Mouse (Mus musculus) splenic B cell, adult 2 months (primary cell): ENCODE measurements around the gene Spata2.

Source experiments
- DNase-seq: peaks from one replicate; pipeline ENCODE4 v3.0.0-alpha.2; 2011; ENCODE audit warnings: low read depth, low spot score
- H3K27me3 ChIP-seq: 2 replicates; pipeline ENCODE4 v1.6.1; 2012; ENCODE audit warnings: mild to moderate bottlenecking, low read length, moderate library complexity, mixed read lengths; ENCODE audit not compliant: control insufficient read depth, poor library complexity, insufficient read depth, severe bottlenecking
- H3K36me3 ChIP-seq: 2 replicates; pipeline ENCODE4 v1.6.1; 2012; ENCODE audit warnings: mild to moderate bottlenecking, low read length, moderate library complexity, mixed read lengths; ENCODE audit not compliant: control insufficient read depth, poor library complexity, insufficient read depth, severe bottlenecking

Gene Spata2

DNA sequence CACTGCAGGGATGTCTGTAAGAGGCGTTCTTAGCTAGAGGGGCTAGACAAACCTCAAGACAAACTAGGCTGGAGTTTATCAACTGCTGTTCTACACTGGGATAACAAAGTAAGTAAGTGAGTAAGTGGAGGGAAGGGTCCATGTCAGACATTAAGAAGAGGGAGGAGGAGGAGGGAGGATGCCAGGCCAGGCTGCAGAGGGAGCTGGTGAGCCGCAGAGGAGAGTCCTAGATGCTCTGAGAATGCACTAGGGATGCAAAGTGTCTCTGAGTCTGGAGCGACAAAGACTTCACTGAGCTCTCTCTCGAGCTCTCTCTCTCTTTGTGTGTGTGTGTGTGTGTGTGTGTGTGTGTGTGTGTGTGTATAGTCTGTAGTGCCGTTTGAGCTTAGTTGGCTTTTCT is 35.6 kb upstream of the Spata2 start:
- DNase-seq: peak; percentile 55
- H3K36me3 ChIP-seq: no peaks in the 10 kb centered on the region
- no peaks in the 10 kb centered on the region for H3K27me3 ChIP-seq

DNA sequence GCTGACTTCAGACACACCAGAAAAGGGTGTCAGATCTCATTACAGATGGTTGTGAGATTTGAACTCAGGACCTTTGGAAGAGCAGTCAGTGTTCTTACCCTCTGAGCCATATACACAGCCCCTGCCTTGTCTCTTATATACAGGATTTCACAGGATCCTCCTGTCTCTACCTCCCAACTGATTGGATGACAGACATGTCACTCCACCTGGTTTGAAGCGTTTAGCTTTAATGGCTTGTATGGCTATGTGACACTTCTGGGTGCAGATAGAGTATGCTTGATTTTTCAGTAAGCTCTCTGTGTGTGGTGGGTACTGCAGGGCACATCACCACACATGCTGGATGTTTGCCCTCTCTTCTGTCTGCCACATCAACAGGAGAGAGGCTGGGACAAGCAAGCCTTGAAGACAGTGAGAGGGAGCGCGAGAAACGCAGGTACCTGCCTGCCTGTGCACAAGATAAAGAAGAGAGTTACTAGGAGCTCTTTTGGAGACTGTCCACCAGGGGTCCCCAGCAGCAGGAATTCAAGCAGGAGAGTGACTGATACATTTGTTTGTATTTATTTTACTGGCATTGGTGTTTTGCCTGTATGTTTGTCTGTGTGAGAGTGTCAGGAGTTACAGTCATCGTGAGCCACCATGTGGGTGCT is 27.0 kb upstream of the Spata2 start:
- DNase-seq: peak; percentile 48
- Histone ChIP-seq H3K27me3 (no peaks in the 10 kb centered on the region), H3K36me3 (peaks cover 6% of the 10 kb centered on the region)

DNA sequence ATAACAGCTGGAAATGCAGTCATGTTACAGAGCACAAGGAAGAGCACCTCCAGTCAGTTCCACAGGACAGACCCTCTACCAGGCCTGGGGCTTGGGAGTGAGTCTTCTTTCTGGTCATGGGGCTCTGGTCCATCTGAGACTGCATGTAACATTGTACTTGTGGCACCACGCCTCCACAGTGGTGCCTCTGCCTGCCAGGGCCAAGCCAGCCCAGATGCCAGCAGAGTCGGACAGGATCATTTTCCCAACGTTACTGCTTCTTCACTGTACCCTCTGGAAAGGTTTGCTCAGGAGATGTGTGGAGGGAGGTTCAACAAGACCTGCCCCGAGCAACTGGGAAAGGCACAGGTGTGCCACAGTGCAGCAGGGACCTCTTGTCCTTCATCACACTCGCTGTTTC is 23.0 kb upstream of the Spata2 start:
- no peaks in the 10 kb centered on the region for H3K27me3 ChIP-seq
- DNase-seq: no peak
- H3K36me3 ChIP-seq: peaks cover 16% of the 10 kb centered on the region

DNA sequence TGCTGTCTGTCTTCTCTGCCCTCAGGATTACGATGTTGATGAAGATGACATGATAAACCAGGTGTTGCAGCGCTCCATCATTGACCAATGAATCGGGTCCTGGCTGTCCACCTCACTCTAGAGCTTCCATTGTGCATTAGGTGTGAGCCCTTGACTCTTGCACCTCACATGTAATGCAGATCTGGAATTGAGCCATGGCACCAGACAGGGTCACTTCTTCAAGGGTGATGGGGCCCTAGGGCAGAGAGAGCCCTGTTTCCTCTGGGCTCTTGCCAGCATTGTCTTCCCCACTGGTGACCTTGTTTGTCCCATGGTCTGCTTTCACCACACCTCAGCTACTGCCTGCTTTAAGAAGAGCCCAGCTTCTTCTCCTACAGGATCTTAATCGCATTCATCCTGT is 22.0 kb upstream of the Spata2 start:
- DNase-seq: no peak
- Histone ChIP-seq H3K27me3 (no peaks in the 10 kb centered on the region), H3K36me3 (peaks cover 16% of the 10 kb centered on the region)

DNA sequence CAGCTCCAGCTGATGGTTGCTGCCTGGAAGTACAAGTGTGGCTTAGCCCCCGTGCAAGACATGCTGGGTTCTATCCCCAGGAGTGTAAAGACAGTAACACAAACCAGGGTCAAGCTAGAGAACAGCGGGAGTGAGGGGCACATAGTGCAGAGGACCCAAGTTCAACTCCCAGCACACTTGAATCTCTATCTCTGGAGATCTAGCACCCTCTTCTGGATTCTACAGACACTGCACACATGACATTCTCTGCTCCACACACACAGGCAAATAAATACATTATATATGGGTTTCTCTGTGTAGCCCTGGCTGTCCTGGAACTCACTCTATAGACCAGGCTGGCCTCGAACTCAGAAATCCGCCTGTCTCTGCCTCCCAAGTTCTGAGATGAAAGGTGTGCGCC is 20.3 kb upstream of the Spata2 start:
- H3K27me3 ChIP-seq: no peaks in the 10 kb centered on the region

DNA sequence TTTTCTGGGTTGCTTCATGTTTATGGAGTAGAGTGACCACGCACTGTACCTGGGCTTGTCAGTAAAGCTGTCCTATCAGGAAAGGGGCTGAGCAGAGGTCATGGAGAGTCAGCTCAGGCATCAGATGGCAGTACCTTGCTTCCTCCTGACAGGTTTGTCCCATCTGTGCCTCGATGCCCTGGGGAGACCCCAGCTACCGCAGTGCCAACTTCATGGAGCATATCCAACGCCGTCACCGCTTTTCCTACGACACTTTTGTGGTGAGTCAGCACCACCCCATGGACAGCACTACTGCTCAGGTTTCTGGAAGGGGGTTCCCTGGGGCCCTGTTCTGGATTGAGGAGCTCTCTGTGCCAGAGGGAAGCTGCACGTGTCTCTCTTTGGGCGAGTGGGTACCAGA is 19.7 kb upstream of the Spata2 start:
- H3K36me3 ChIP-seq: peaks cover 22% of the 10 kb centered on the region
- no peak for DNase-seq
- H3K27me3 ChIP-seq: no peaks in the 10 kb centered on the region

More for the DNA sequence above, 20.3 kb upstream of the Spata2 start:
- peak; percentile 64 for DNase-seq
- peaks cover 22% of the 10 kb centered on the region for H3K36me3 ChIP-seq

DNA sequence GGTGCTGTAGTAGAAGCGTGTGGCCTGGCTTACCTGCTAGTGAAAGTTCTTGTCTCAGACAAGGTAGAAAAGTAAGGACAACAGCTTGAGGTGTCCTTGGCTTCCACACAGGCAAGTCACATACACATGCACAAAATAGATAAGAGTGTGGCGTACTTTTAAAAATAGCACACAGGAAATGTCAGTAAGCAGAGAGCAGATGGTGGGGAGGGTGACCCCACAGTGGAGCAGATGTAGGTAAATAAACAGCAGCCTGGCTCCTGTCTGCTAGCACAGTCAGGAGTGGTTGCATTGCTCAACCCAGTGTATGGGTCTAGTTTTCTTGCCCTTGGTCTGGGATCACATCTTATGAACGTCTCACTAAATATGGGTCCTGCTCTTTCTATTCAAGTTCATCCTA is 17.8 kb upstream of the Spata2 start:
- Histone ChIP-seq H3K27me3 (no peaks in the 10 kb centered on the region), H3K36me3 (peaks cover 21% of the 10 kb centered on the region)
- DNase-seq: no peak

DNA sequence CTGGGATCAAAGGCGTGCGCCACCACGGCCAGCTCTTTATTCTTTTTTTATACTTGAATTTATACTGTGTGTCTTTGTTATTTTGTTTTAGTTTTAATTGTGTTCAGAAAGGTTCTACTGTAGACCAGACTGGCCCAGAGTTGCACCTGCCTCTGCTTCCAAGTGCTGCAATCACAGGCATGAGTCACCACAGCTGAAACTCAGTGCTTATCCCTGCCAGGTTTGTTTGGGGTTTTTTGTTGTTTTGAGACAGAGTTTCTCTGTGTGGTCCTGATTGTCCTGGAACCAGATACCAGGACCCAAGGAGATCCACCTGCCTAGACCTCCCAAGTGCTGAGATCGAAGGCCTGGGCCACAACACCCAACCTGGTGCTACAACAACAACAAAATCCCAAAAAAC is 15.9 kb upstream of the Spata2 start:
- no peak for DNase-seq
- H3K27me3 ChIP-seq: no peaks in the 10 kb centered on the region

DNA sequence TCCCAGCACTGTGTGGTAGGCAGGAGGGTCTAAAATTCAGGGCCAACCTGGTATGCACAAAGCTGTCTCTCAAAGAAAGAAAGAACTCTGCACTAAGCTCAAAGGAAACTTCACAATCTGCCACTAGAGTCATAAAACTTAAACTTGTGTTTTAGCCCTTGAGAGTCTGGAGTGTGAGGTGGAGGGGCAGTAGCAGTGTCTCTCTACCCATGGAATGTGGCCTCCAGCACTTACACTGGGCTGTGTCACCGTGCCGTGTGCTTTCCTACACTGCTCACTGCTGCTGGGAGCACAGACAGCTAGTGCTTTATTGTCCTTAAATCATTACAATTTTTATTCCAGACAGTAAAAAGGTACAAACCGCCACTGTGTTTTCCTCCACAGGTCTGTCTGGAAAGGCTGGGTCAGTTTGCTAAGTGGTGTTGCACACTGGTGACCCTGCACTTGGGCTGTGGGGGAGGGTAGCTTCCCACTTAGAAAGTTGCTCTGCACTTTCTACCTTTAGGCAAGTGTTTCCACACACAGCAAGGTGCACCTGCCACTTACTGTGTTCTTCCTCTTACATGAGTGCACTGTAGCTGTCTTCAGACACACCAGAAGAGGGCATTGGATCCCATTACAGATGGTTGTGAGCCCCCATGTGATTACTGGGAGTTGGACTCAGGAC is 15.2 kb upstream of the Spata2 start:
- no peak for DNase-seq
- no peaks in the 10 kb centered on the region for H3K27me3 ChIP-seq
- peaks cover 17% of the 10 kb centered on the region for H3K36me3 ChIP-seq

More for the DNA sequence above, 15.9 kb upstream of the Spata2 start:
- H3K36me3 ChIP-seq: peaks cover 18% of the 10 kb centered on the region

DNA sequence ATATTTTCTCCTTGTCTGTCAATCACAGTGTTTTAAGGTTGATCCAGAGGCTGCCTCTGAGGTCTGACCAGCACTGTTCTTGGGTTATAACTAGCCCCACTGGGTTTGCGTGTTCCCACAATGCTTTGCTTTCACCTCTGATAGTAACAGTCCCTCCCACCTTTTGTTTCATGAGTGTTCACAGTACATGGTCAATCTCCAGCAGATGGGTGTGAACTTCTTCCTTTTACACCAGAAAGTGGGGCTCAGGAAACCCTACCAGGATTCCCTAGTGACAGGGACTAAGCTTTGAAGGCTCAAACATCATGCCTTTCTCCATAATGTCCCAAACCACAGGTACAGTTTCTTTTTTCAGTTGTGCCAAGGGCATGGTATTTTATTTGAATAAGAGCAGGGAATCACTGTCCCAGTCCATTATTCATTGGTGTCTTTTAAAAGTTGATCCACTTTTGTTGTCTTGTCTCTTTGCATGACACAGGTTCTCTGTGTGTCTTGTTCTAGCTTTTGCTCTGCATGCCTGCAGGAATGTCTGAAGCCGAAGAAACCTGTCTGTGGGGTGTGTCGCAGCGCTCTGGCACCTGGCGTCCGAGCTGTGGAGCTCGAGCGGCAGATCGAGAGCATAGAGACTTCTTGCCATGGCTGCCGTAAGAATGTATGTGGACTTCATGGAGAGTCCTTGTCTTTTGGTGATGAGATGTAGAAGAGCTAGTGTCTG is 14.0 kb upstream of the Spata2 start:
- DNase-seq: no peak
- Histone ChIP-seq H3K27me3 (no peaks in the 10 kb centered on the region), H3K36me3 (peaks cover 11% of the 10 kb centered on the region)

DNA sequence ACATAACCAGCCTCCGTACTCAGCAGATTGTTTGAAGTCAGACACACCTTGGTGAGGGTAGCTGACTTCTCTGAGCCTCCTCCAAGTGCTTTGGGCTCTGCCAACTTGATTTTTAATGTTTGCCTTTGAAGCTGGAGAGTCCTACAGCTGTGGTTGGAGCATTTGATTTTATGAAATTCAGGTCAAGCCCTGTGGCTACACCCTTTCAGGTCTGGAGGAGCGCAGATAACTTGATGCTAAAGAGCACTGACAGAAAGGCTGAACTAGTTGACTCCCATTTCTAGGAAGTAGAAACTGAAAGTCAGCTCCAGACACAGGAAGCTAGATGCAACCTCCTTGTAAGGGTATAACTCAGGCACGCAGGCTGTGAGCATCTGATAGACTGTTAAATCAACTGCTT is 12.4 kb upstream of the Spata2 start:
- no peaks in the 10 kb centered on the region for H3K27me3 ChIP-seq
- H3K36me3 ChIP-seq: peaks cover 9% of the 10 kb centered on the region
- peak; percentile 79 for DNase-seq

DNA sequence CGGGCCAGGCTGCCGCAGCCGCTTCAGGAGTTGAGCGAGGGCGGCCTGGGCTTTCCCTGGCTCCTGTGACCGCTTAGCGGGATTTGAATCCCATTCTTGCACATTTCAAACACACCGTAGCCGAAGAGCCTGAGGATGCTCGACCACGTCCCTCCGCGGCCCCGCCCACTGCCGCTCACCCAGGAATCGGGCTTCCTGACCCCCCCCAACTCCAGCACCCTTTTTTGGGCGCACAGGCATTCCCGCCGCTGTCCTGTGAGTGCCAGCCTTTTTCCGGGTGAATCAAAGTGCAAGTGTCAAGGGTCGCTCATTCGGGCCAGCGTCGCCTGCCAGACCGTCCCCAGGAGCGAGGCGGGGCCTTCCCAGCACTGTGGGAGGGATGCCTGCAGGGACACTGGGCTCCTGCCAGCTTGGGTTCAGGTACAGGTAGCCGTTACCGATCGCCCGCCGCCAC is 11.2 kb upstream of the Spata2 start:
- H3K27me3 ChIP-seq: no peaks in the 10 kb centered on the region
- peaks cover 3% of the 10 kb centered on the region for H3K36me3 ChIP-seq
- DNase-seq: peak; percentile 29

DNA sequence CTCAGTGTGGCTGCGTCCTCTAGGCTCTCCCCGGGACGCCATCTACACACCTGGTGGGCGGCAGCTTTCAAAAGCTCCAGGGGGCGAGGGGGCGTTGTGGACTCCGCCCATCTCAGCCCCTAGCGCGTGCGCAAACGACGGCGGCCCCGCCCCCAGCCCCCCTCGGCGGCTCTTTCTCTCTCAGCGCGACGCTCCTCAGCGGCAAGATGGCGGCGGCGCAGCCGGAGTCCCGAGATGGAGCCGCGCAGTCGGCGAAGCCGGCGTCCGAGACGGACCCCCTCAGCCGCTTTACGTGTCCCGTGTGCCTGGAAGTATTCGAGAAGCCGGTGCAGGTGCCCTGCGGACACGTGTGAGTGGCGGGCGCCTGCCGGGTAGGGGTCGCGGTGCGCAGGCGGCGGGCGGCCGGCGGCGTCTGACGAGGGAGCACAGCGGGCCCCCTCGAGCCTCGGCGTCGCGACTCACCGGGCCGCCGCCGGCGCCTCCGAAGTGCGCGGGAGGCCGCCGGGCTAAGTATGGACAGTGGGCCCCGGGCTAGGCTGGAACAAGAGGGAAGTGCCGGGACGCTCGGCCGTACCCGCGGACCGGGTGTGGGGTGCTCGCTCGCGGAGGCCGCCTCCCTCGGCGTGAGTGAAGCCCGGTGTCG is 10.7 kb upstream of the Spata2 start:
- H3K27me3 ChIP-seq: no peaks in the 10 kb centered on the region
- peaks cover 3% of the 10 kb centered on the region for H3K36me3 ChIP-seq
- peak; percentile 93 for DNase-seq

DNA sequence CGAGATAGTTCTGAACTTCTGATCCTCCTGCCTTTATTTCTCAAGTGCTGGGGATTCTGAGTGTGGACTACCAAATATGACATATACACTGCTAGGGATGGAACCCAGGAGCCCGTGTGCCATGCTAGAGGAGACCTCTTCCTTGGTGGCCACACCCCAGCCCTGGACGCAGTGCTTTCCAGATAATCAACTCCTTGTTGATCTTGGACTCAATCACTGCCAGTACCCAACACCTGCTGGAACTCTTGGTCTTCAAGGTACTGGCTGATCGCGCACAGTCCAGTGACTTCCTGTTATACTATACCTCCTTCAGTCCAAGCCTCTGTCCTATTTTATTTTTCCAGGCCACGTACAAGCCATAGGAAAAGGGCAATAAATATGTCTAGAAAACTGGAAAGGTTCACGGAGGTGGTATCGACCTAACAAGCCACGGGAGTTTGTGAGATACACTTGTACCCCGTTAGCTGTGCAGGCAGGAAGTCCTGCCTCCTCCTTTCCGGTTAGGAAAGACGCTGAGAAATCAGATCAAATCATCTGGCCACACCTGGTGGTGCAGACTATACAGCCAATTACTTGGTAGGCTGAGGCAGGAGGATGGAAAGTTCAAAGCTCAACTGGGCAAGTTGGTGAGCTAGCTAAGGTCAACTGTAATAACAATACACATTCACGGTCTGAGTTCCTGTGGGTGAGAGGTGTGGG is 10.0 kb upstream of the Spata2 start:
- no peak for DNase-seq
- H3K36me3 ChIP-seq: peaks cover 3% of the 10 kb centered on the region; the same call in 1 of the 2 replicates

More for the DNA sequence above, 10.0 kb upstream of the Spata2 start:
- H3K27me3 ChIP-seq: no peaks in the 10 kb centered on the region
